Mouse (Mus musculus): ENCODE measurements around the gene Sfmbt1.
A peak's percentile ranks its signal among the peaks of the same experiment; 100 is the strongest.

DNA sequence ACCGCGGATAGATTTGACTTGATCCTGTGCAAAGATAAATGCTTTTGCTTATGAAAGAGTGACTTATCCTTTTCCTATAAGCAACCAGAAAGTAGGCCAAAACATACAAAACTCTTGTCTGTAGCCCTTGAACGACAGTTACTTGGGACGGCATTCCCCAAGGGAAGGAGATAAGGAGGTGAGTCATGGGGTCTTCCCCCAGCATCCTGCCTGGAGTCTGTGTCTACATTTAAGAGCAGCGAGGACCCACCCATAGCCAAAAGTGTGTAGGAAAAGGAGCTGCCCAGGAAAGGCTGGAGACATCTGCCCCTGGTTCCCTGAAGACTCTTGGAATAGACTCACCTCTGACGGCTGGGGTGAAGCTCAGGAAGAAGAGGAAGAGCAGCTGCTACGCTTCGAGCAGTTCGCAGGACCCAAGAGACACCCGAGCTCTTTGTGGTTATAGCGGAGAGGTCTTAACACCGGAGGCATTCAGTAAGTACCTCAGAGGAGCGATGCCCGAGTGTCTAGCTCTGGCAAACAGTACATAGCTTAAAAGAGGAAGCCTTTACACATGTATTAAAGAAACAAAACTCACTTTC lies 122.9 kb downstream of the Sfmbt1 start:
- TF ChIP-seq POLR2A (IDR thresholded peaks at IDR 0.05; ENCODE audit: insufficient read length, low read depth) (no peak), USF1 (IDR thresholded peaks at IDR 0.05; ENCODE audit: low read depth) (no peak), TCF12 (IDR thresholded peaks at IDR 0.05; ENCODE audit: insufficient read depth, poor library complexity, severe bottlenecking) (no peak), CEBPB (IDR thresholded peaks at IDR 0.05; ENCODE audit: insufficient read depth, poor library complexity, severe bottlenecking) (no peak), SRF (IDR thresholded peaks at IDR 0.05; ENCODE audit: control insufficient read depth, insufficient read length, low read depth) (no peak), E2F4 (IDR thresholded peaks at IDR 0.05; ENCODE audit: insufficient read depth) (no peak), MYOD1 (IDR thresholded peaks at IDR 0.05; ENCODE audit: control insufficient read depth in 1 of 3, insufficient read length in 2 of 3, low read depth in 2 of 3) (peak in 2 of 3 experiments; percentile 79 to 80), MYOG (IDR thresholded peaks at IDR 0.05; ENCODE audit: control insufficient read depth in 1 of 3, insufficient read depth in 1 of 3, insufficient read length in 2 of 3, low read depth in 2 of 3) (peak in 1 of 3 experiments; percentile 38), MAX (IDR thresholded peaks at IDR 0.05; ENCODE audit: low read depth) (no peak), TCF3 (IDR thresholded peaks at IDR 0.05; ENCODE audit: insufficient read length, low read depth) (no peak)

Data from myocyte (in vitro differentiated cells).